Mouse (Mus musculus): Measurements from ENCODE around the gene Tnfsf11. TPM values are rescaled to one million over a fixed set of nuclear protein-coding genes. Genes with fewer than 3 reads are reported as not detected.

Gene Tnfsf11
- polyA plus RNA-seq, 1 experiment from 2014 or later: 0.16 TPM

DNA sequence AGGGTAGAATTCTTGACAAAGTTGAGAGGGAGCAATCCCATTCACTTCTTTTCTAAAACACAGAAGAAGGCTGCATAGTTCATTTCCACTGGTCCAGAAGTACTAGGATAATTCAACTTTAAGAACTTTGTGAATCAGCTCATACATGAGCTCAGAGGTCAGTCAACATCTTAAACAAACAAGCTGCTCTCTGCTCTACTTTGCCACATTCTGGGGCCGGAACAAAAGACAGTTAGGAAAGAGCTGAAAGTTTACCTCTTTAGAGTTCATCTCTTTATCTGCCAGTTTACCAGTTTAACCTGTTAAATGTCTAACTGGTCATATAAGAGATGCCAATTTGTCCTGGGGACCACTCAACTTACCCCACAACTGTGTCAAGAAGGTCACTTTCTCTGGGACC is 15.5 kb upstream of the Tnfsf11 start:
- H3K9me3 ChIP-seq: no peaks in the 10 kb centered on the region
- WGBS: 73% methylated on average over 1 of the region's 1 CpGs
- H3K27ac ChIP-seq: no peak overlapping the region
- no peak overlapping the region for H3K4me3 ChIP-seq
- no peak for DNase-seq (ENCODE audit: low spot score)
- H3K4me1 ChIP-seq: no peaks in the 10 kb centered on the region
- no peaks in the 10 kb centered on the region for H3K27me3 ChIP-seq (ENCODE audit: insufficient read depth, poor library complexity, severe bottlenecking)
- no peaks in the 10 kb centered on the region for H3K36me3 ChIP-seq

DNA sequence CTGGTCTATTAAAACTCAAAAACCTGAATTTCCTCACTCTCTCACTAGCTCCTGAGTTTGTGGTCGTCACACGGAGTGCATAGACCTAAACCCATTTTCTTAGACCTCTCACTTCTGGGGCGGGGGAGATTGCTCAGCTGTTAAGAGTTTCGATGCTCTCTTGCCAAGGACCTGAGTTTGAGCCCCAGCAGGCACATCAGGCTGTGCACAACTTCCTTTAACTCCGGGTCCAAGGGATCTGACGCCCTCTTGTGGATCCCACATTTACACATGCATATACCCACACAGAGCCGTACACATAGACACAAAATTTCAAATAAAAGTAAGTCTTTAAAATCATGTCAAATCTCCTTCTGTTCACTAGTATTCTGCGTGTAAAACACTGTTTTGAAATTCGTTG is 15.1 kb upstream of the Tnfsf11 start:
- H3K9me3 ChIP-seq: no peaks in the 10 kb centered on the region
- H3K27ac ChIP-seq: no peak overlapping the region
- no peak overlapping the region for H3K4me3 ChIP-seq
- no peaks in the 10 kb centered on the region for H3K4me1 ChIP-seq
- DNase-seq (ENCODE audit: low spot score): no peak
- H3K36me3 ChIP-seq: no peaks in the 10 kb centered on the region
- H3K27me3 ChIP-seq (ENCODE audit: insufficient read depth, poor library complexity, severe bottlenecking): no peaks in the 10 kb centered on the region
- WGBS: 82% methylated on average over 9 of the region's 9 CpGs

DNA sequence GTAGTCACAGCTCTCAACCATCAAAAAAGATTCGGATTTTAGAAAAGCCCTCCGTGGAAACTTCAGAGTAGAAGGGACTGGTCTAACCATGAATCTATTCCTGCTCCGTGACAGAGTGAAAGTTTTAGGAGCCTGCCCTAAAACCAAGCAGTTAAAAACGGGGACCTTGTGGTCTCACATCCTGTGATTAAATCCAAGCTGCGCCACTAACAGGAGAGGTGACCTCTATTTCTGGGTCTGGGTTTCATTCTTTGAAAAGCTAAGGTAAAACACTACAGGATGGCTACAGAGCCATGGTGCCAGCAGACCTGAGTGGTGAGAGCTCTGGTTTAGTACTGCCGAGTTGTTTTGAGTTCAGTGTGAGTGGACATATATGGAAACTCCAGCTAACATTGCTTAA is 12.4 kb upstream of the Tnfsf11 start:
- no peak for DNase-seq (ENCODE audit: low spot score)
- no peaks in the 10 kb centered on the region for H3K4me1 ChIP-seq
- H3K36me3 ChIP-seq: no peaks in the 10 kb centered on the region
- H3K27me3 ChIP-seq (ENCODE audit: insufficient read depth, poor library complexity, severe bottlenecking): no peaks in the 10 kb centered on the region
- H3K27ac ChIP-seq: no peak overlapping the region
- WGBS: 79% methylated on average over 6 of the region's 6 CpGs
- H3K4me3 ChIP-seq: no peak overlapping the region
- H3K9me3 ChIP-seq: no peaks in the 10 kb centered on the region

DNA sequence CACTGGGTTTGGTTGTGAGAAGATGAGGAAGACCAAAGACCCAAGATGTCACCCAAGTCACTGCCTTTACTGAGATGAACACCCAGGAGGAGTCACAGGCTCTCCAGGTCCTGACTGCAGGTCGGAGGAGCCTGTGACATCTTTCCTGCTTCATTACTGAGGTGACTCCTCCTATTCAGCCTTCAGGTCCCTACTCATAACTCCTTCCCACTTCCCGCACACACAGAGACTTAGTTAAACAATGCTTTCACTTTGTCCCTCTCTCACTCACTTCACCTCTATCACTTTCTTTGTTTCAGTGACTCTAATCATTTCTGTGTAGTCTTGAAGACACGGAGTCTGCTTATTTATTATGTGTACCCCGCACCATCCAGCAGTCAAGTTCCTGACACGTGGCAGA is 11.7 kb upstream of the Tnfsf11 start:
- H3K36me3 ChIP-seq: no peaks in the 10 kb centered on the region
- H3K4me3 ChIP-seq: no peak overlapping the region
- no peaks in the 10 kb centered on the region for H3K9me3 ChIP-seq
- H3K27me3 ChIP-seq (ENCODE audit: insufficient read depth, poor library complexity, severe bottlenecking): no peaks in the 10 kb centered on the region
- H3K4me1 ChIP-seq: no peaks in the 10 kb centered on the region
- no peak for DNase-seq (ENCODE audit: low spot score)
- 71% methylated on average over 5 of the region's 5 CpGs for WGBS
- H3K27ac ChIP-seq: no peak overlapping the region

DNA sequence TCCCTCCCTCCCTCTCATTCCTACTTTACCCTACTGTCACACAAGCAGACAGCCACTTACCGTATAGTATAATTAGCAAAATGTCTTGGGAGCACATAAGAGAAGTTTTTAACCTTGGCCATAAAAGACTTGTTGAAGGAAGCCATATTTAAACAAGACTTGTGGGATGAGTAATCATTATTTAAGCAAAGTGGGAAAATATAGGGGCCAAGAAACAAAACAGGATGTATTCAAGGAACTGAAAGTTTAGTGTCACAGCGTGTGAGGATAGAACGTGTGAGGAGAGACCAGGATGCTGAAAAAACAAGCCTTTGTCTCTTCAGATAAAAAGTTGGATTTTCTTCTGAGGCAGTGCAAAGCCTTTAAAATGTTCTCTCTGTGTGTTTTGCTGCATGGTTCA is 11.2 kb upstream of the Tnfsf11 start:
- DNase-seq (ENCODE audit: low spot score): no peak

DNA sequence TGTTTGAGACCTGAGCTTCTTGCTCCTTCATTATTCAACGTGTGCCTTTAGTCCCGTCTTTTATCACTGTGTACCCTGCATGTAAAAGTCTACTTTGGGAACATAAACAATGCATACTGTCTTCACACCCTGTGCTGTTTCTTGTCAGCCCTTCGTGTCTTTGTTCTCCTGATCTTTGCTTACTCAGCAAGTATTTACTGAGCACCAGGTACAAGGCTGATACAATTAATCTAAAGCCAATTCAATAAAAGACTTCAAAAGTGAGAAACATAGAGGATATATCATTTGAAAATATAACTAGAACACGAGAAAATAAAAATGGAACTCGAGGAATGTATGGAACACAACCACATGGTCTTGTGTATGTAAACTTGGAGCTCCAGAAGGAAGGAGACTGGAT is 9.8 kb upstream of the Tnfsf11 start:
- H3K27ac ChIP-seq: no peak overlapping the region
- H3K36me3 ChIP-seq: no peaks in the 10 kb centered on the region
- no peaks in the 10 kb centered on the region for H3K4me1 ChIP-seq
- no peaks in the 10 kb centered on the region for H3K27me3 ChIP-seq (ENCODE audit: insufficient read depth, poor library complexity, severe bottlenecking)
- no peak for DNase-seq (ENCODE audit: low spot score)
- WGBS: 68% methylated on average over 5 of the region's 5 CpGs
- H3K9me3 ChIP-seq: no peaks in the 10 kb centered on the region
- no peak overlapping the region for H3K4me3 ChIP-seq

More for the DNA sequence above, 11.2 kb upstream of the Tnfsf11 start:
- Histone ChIP-seq H3K27me3 (ENCODE audit: insufficient read depth, poor library complexity, severe bottlenecking) (no peaks in the 10 kb centered on the region), H3K4me3 (no peak overlapping the region), H3K9me3 (no peaks in the 10 kb centered on the region), H3K27ac (no peak overlapping the region), H3K36me3 (no peaks in the 10 kb centered on the region), H3K4me1 (no peaks in the 10 kb centered on the region)
- WGBS: 56% methylated on average over 3 of the region's 3 CpGs

DNA sequence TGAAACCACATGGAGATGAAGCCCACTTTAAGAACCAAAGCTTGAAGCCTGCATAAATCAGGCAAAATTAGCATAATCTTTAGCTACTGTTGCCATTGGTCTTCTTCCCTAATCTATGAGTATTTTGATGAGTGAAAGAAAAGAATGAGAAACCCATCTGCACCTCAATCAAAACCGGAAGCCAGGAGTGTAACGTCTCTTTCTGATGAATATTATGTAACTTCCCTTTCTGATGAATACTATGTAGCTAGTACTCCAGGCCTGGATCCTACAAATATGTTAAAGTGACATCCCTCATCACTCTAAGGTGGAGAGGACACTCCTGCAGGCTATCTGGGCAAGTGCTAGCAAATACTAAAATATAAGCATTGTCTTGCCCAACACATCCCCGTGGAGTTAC is 6.9 kb downstream of the Tnfsf11 start:
- Histone ChIP-seq H3K9me3 (no peaks in the 10 kb centered on the region), H3K27ac (no peak overlapping the region), H3K27me3 (ENCODE audit: insufficient read depth, poor library complexity, severe bottlenecking) (peaks cover 6% of the 10 kb centered on the region), H3K4me3 (no peak overlapping the region), H3K36me3 (no peaks in the 10 kb centered on the region), H3K4me1 (no peaks in the 10 kb centered on the region)
- WGBS: 83% methylated on average over 3 of the region's 3 CpGs
- no peak for DNase-seq (ENCODE audit: low spot score)

DNA sequence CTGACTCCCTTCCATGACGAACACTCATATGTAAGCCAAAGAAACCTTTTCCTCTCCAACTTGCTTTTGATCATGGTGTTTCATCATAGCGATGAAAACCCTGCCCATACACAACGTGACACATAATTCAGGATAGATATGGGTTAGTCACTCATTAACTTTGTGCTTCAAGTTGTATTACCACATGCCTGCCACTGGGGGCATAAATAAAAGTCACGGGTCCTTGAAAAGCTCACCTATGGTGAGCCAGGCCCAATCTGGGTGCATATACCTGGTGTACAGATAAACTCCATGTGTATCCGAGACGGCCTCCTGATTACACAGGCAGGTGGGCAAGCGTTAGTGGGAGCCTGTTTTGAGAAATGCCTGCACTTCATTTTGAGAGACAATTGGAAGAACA is 15.2 kb downstream of the Tnfsf11 start:
- Histone ChIP-seq H3K27me3 (ENCODE audit: insufficient read depth, poor library complexity, severe bottlenecking) (0 out of 2 replicates have a peak, but pooled peaks cover 4% of the 10 kb centered on the region), H3K36me3 (no peaks in the 10 kb centered on the region), H3K27ac (no peak overlapping the region), H3K4me1 (no peaks in the 10 kb centered on the region), H3K9me3 (0 out of 2 replicates have a peak, but pooled peaks cover 5% of the 10 kb centered on the region), H3K4me3 (no peak overlapping the region)
- DNase-seq (ENCODE audit: low spot score): no peak
- WGBS: 86% methylated on average over 7 of the region's 7 CpGs

DNA sequence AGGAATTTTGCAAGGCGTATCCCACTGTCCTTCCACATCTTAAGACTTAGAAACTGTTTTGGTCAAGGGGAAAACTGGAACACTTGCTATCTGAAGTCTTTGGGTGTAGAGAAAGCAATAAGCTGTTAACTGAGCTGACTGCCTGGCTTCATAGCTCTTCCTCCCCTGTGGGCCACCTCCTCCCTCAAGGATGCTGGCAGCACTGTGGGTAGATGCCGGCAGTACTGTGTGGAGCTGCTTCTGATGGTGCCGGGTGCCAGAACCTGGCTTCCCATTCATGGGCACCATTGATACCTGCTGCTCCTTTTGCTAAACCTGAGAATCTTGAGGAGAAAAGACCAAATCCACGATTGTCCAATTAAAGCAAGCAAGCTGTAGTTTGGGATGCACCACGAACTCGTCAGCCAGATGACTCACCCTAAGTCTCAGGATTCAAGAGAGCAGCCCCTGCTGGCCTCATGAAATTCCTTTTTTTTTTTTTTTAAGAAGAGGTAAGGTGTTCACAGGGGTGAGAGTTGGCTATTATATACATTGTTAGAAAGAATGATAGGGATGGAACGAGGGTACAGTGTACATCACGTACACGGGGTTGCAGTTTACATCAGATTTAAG is 17.8 kb downstream of the Tnfsf11 start:
- Histone ChIP-seq H3K4me1 (no peaks in the 10 kb centered on the region), H3K4me3 (no peak overlapping the region), H3K27ac (no peak overlapping the region), H3K27me3 (ENCODE audit: insufficient read depth, poor library complexity, severe bottlenecking) (peaks cover 7% of the 10 kb centered on the region; the same call in 1 of the 2 replicates), H3K9me3 (0 out of 2 replicates have a peak, but pooled peaks cover 5% of the 10 kb centered on the region), H3K36me3 (no peaks in the 10 kb centered on the region)
- 80% methylated on average over 9 of the region's 9 CpGs for WGBS
- no peak for DNase-seq (ENCODE audit: low spot score)

DNA sequence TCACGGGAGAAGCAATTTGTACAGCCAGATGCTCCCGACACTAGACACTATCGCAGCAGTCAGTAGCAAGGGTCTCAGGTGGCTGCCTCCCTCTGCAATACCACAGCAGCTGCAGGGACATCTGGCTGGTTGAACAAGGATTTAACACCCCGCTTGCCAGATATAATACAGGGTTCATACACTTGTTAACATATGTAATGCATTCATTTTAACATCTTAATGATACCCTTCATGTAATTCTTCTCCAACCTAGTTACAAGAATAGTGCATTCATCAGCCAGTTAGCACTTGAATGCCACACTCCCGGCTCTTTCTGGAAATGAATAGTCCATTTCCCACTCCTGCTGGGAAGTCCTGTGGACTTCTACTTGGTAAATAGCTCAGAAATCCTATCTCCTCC is 18.9 kb downstream of the Tnfsf11 start:
- WGBS: 44% methylated on average over 5 of the region's 5 CpGs
- Histone ChIP-seq H3K9me3 (0 out of 2 replicates have a peak, but pooled peaks cover 5% of the 10 kb centered on the region), H3K27me3 (ENCODE audit: insufficient read depth, poor library complexity, severe bottlenecking) (peaks cover 7% of the 10 kb centered on the region; the same call in 1 of the 2 replicates), H3K4me1 (no peaks in the 10 kb centered on the region), H3K4me3 (no peak overlapping the region), H3K27ac (no peak overlapping the region), H3K36me3 (no peaks in the 10 kb centered on the region)
- no peak for DNase-seq (ENCODE audit: low spot score)

DNA sequence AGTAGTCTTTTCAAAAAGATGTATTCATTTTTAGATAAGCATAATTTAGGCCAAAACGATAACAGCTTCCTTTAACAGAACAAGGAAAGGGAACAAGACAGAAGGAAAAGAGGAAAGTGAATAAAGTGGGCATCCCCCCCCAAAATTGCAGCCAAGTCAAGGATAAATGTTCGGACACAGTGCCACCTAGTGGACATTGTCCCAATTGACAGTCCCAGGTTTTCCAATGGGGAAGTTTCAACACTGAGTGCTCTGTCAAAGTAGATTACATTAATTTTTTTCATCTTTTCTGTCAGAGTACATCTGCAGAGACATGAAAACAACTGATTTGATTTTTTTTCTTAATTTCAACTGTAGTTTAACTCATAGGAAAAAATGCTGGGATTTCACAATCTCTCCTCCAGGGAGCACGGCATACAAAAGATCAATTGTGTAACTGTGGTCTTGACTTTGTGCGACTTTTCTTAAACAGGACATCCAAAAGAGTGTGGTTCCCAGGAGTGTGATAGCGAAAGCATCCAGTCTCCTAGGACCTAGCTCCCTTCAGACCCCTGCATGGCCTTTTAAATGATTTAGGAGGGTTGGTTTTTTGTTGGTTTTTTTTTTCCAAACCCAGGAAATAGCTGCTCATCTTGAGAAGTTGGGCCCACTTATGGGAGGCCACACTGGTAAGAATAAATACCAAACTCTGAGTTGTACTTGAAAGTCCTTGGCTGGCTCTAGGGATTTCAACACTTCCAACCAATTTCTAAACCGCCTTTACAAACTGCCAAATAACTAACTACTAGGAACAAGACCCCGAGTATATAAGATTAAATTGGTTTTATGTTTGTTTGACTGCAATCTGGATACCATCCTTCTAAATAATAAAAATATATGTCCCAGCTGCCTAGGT is 19.7 kb downstream of the Tnfsf11 start:
- 44% methylated on average over 7 of the region's 7 CpGs for WGBS
- no peak overlapping the region for H3K27ac ChIP-seq
- H3K27me3 ChIP-seq (ENCODE audit: insufficient read depth, poor library complexity, severe bottlenecking): peaks cover 7% of the 10 kb centered on the region; the same call in 1 of the 2 replicates
- H3K9me3 ChIP-seq: no peaks in the 10 kb centered on the region
- DNase-seq (ENCODE audit: low spot score): no peak
- H3K4me1 ChIP-seq: 0 out of 2 replicates have a peak, but pooled peaks cover 5% of the 10 kb centered on the region
- no peaks in the 10 kb centered on the region for H3K36me3 ChIP-seq
- H3K4me3 ChIP-seq: no peak overlapping the region

DNA sequence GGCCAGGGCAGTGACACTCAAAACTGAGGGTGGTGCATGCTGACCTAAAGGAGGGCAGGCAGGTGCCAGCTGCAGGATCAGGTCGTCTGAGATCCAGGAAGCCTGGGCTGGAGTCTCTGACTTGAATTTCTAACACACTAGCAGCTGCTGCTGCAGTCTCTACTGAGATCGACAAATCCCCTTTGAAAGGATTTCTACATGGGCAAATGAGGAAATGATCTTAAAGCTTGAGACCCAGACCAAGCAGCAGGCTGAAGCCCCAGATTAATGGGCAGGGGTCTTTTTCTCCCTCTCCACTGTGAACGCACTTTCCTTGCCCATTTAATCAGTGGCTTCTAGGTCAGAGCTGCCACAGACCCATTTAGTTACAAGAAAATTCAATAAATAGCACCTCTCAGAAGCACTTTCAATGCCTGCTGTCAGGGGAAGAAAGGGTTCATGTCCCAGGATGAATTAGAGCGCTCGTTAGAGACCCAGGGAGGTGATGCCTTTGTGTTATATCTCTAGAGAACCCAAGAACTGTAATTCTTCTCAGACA is 21.8 kb downstream of the Tnfsf11 start:
- Histone ChIP-seq H3K4me3 (no peak overlapping the region), H3K36me3 (no peaks in the 10 kb centered on the region), H3K27me3 (ENCODE audit: insufficient read depth, poor library complexity, severe bottlenecking) (peaks cover 7% of the 10 kb centered on the region; the same call in 1 of the 2 replicates), H3K9me3 (no peaks in the 10 kb centered on the region), H3K27ac (no peak overlapping the region), H3K4me1 (peaks cover 13% of the 10 kb centered on the region; the same call in 1 of the 2 replicates)
- DNase-seq (ENCODE audit: low spot score): no peak
- WGBS: 62% methylated on average over 5 of the region's 5 CpGs

DNA sequence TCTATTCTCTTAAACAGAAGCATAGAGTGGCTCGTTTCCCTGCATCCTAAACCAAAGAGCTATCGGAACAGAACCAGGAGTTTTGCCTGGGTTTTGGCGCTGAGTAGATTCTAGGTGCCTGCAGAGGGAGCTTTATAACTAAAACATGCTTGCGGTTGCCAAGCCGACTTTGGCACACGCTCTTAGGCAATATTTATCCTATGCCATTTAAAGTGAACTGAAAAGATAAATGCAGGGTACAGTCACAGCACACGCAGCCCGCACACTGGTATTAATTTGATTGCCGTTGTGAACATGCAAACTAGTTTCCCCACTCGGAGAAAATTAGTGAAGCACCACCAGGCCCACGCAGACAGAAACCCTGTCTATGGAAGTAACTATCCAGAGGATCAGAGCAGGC is 25.4 kb downstream of the Tnfsf11 start:
- Histone ChIP-seq H3K27ac (no peak overlapping the region), H3K36me3 (no peaks in the 10 kb centered on the region), H3K4me3 (no peak overlapping the region), H3K9me3 (no peaks in the 10 kb centered on the region), H3K27me3 (ENCODE audit: insufficient read depth, poor library complexity, severe bottlenecking) (peaks cover 4% of the 10 kb centered on the region; the same call in 1 of the 2 replicates), H3K4me1 (peaks cover 13% of the 10 kb centered on the region; the same call in 1 of the 2 replicates)
- WGBS: 86% methylated on average over 11 of the region's 11 CpGs
- no peak for DNase-seq (ENCODE audit: low spot score)

Data from heart, embryonic 10.5 days (tissue).